Comparison of ENCODE assay signal across 10 mouse cellular contexts in genomic region chr9:103174771-103175519, GRCm38 (mm10). TPM values are rescaled to one million over a fixed set of nuclear protein-coding genes. Genes with fewer than 3 reads are reported as not detected.
A peak's percentile ranks its signal among the peaks of the same experiment; 100 is the strongest.
DNase-seq lines count a peak whose midpoint lies in the region; ATAC-seq and TF ChIP-seq lines count a peak whose summit lies in the region.
"Had no signal": no experiment of that assay in that cellular context is flagged by ENCODE, and none has a peak within 500 bp of the region (broad histone marks: within the 10 kb centered on the region; RNA-seq: fewer than 3 reads in every experiment).

No protein-coding gene starts in this region.

- peak; percentile 60; the same call in 1 of the 2 replicates for ATAC-seq in kidney, embryonic 16.5 days (ENCODE audit: low FRiP score, low TSS enrichment)
- ATAC-seq in activated CD4-positive, CD25-positive, alpha-beta regulatory T cell, adult 4 months, result no peak
- no peak for ATAC-seq in forebrain, embryonic 11.5 days (replicated peaks; ENCODE audit: low FRiP score)

- 67% methylated on average over 6 of the region's 6 CpGs for WGBS in cerebellum, adult 2 months
- WGBS in kidney, embryonic 16.5 days, result 53% methylated on average over 6 of the region's 6 CpGs
- WGBS in forebrain, embryonic 11.5 days, result 64% methylated on average over 6 of the region's 6 CpGs

- TF ChIP-seq POLR2A in cerebellum, adult 2 months (IDR thresholded peaks at IDR 0.05; ENCODE audit: borderline replicate concordance, insufficient read depth, low read length), result no peak
- no peak for TF ChIP-seq POLR2A in testis, adult 2 months (IDR thresholded peaks at IDR 0.05; ENCODE audit: control insufficient read depth, low read depth, low read length)

- no peak overlapping the region for H3K27ac ChIP-seq in cerebellum, adult 2 months (ENCODE audit: insufficient read depth, low read length)
- H3K27ac ChIP-seq in testis, adult 2 months (ENCODE audit: control insufficient read depth, insufficient read depth, low read depth, low read length), result no peak overlapping the region
- H3K27ac ChIP-seq in kidney, embryonic 16.5 days (ENCODE audit: low read length), result no peak overlapping the region
- H3K27ac ChIP-seq in forebrain, embryonic 11.5 days (ENCODE audit: low read depth, low read length), result no peak overlapping the region
- H3K27ac ChIP-seq: heart, embryonic 15.5 days; neural tube, embryonic 12.5 days had no signal

- DNase-seq in cerebellum, adult 2 months, result peak in 1 of 2 experiments; percentile 53
- DNase-seq in cerebellum, adult 11-12 months, result no peak
- no peak for DNase-seq in testis, postnatal 14 days (ENCODE audit: low spot score)
- DNase-seq in mesoderm, embryonic 11.5 days (ENCODE audit: low read depth, low spot score), result peak; percentile 10
- DNase-seq in forebrain, embryonic 11.5 days (ENCODE audit: low spot score), result no peak

- no peak overlapping the region for H3K4me2 ChIP-seq in kidney, embryonic 16.5 days (replicated peaks; ENCODE audit: low read depth, low read length)
- H3K4me2 ChIP-seq in forebrain, embryonic 11.5 days (ENCODE audit: low read depth, low read length, severe bottlenecking), result no peak overlapping the region
- H3K4me2 ChIP-seq: heart, embryonic 15.5 days; neural tube, embryonic 12.5 days had no signal

- H3K9me3 ChIP-seq in kidney, embryonic 16.5 days (ENCODE audit: low read length), result no peaks in the 10 kb centered on the region
- no peaks in the 10 kb centered on the region for H3K9me3 ChIP-seq in forebrain, embryonic 11.5 days (ENCODE audit: control insufficient read depth, low read length)
- H3K9me3 ChIP-seq: heart, embryonic 15.5 days; neural tube, embryonic 12.5 days had no signal

- H3K27me3 ChIP-seq in cerebellum, adult 2 months (ENCODE audit: control insufficient read depth, insufficient read depth, low read length), result no peaks in the 10 kb centered on the region
- H3K27me3 ChIP-seq in testis, adult 2 months (ENCODE audit: control insufficient read depth, insufficient read depth, low read length), result no peaks in the 10 kb centered on the region
- H3K27me3 ChIP-seq in kidney, embryonic 16.5 days (ENCODE audit: insufficient read depth, low read length), result no peaks in the 10 kb centered on the region
- H3K27me3 ChIP-seq in forebrain, embryonic 11.5 days (ENCODE audit: control insufficient read depth, insufficient read depth, low read length), result no peaks in the 10 kb centered on the region
- H3K27me3 ChIP-seq: neural tube, embryonic 12.5 days had no signal

- no peak overlapping the region for H3K9ac ChIP-seq in kidney, embryonic 16.5 days (replicated peaks; ENCODE audit: low read length)
- no peak overlapping the region for H3K9ac ChIP-seq in forebrain, embryonic 11.5 days (ENCODE audit: low read length)
- H3K9ac ChIP-seq: heart, embryonic 15.5 days; neural tube, embryonic 12.5 days had no signal

- TF ChIP-seq CTCF in cerebellum, adult 2 months (IDR thresholded peaks at IDR 0.05; ENCODE audit: borderline replicate concordance, insufficient read depth, low read depth, low read length), result peak; percentile 72
- TF ChIP-seq CTCF in testis, adult 2 months (IDR thresholded peaks at IDR 0.05; ENCODE audit: control insufficient read depth, insufficient read depth, insufficient replicate concordance, low read depth, low read length), result peak; percentile 56; the same call in 1 of the 2 replicates

- no peaks in the 10 kb centered on the region for H3K36me3 ChIP-seq in testis, adult 2 months (ENCODE audit: control insufficient read depth, insufficient read depth, low read length)
- no peaks in the 10 kb centered on the region for H3K36me3 ChIP-seq in kidney, embryonic 16.5 days (ENCODE audit: insufficient read depth, low read length)
- no peaks in the 10 kb centered on the region; the same call in 1 of the 2 replicates for H3K36me3 ChIP-seq in forebrain, embryonic 11.5 days (ENCODE audit: control insufficient read depth, insufficient read depth, low read length)
- H3K36me3 ChIP-seq: heart, embryonic 15.5 days had no signal

- H3K4me3 ChIP-seq in cerebellum, adult 2 months (replicated peaks; ENCODE audit: insufficient read depth, low read depth, low read length), result no peak overlapping the region
- H3K4me3 ChIP-seq in testis, adult 2 months (ENCODE audit: control insufficient read depth, low read depth, low read length), result no peak overlapping the region
- H3K4me3 ChIP-seq in kidney, embryonic 16.5 days (ENCODE audit: low read length), result no peak overlapping the region
- no peak overlapping the region for H3K4me3 ChIP-seq in forebrain, embryonic 11.5 days (ENCODE audit: low read depth, low read length)
- H3K4me3 ChIP-seq: heart, embryonic 15.5 days; neural tube, embryonic 12.5 days had no signal

- H3K4me1 ChIP-seq in cerebellum, adult 2 months (ENCODE audit: control insufficient read depth, insufficient read depth, low read length), result peaks cover 18% of the 10 kb centered on the region
- H3K4me1 ChIP-seq in testis, adult 2 months (ENCODE audit: control insufficient read depth, insufficient read depth, low read length), result no peaks in the 10 kb centered on the region
- no peaks in the 10 kb centered on the region; the same call in 1 of the 2 replicates for H3K4me1 ChIP-seq in kidney, embryonic 16.5 days (ENCODE audit: insufficient read depth, low read length)
- no peaks in the 10 kb centered on the region for H3K4me1 ChIP-seq in forebrain, embryonic 11.5 days (replicated peaks; ENCODE audit: control insufficient read depth, insufficient read depth, low read length)
- H3K4me1 ChIP-seq: heart, embryonic 15.5 days had no signal

RNA-seq across cellular contexts. Expression of gene Srprb, which starts 27.0 kb away (rescaled TPM):
- 48.8 and 51.5 TPM in 2 replicates for polyA plus RNA-seq in cerebellum, adult 2 months (2012; rRNA removed)
- 41.1 and 42.6 TPM in 2 replicates for polyA plus RNA-seq in testis, adult 2 months (2012; rRNA removed)
- 71.6 and 76.4 TPM in 2 replicates for polyA plus RNA-seq in kidney, embryonic 16.5 days (2015; fragmentation: Nextera tagmentation; extraction: Ambion mirVana)
- 10 to 100 TPM; 22.9 to 28.7 TPM for polyA plus RNA-seq in activated CD4-positive, CD25-positive, alpha-beta regulatory T cell, adult 4 months (2017; shearing (Covaris generic))
- polyA plus RNA-seq in forebrain, embryonic 11.5 days (2014; fragmentation: Nextera tagmentation; extraction: Ambion mirVana), result 59.4 and 66.6 TPM in 2 replicates

RNA-seq across cellular contexts. Expression of gene Gm20425, which starts 55.2 kb away (rescaled TPM):
- polyA plus RNA-seq in cerebellum, adult 2 months (2012; rRNA removed), result 0.39 TPM in 1 of 2 replicates, not detected in the other
- polyA plus RNA-seq in testis, adult 2 months (2012; rRNA removed), result 2.8 and 4.7 TPM in 2 replicates
- 0.45 TPM in 1 of 2 replicates, not detected in the other for polyA plus RNA-seq in kidney, embryonic 16.5 days (2015; fragmentation: Nextera tagmentation; extraction: Ambion mirVana)
- polyA plus RNA-seq in activated CD4-positive, CD25-positive, alpha-beta regulatory T cell, adult 4 months (2017; shearing (Covaris generic)), result 1 to 10 TPM; 1.1 to 1.2 TPM
- polyA plus RNA-seq in forebrain, embryonic 11.5 days (2014; fragmentation: Nextera tagmentation; extraction: Ambion mirVana), result 3.0 TPM in 1 of 2 replicates, not detected in the other

RNA-seq across cellular contexts. Expression of gene Trf, which starts 55.3 kb away (rescaled TPM):
- polyA plus RNA-seq in cerebellum, adult 2 months (2012; rRNA removed), result 936 and 1,078 TPM in 2 replicates
- 14.8 and 24.0 TPM in 2 replicates for polyA plus RNA-seq in testis, adult 2 months (2012; rRNA removed)
- polyA plus RNA-seq in kidney, embryonic 16.5 days (2015; fragmentation: Nextera tagmentation; extraction: Ambion mirVana), result 52.0 and 65.5 TPM in 2 replicates
- 1 to 10 TPM; 1.3 to 1.9 TPM for polyA plus RNA-seq in activated CD4-positive, CD25-positive, alpha-beta regulatory T cell, adult 4 months (2017; shearing (Covaris generic))
- 11.6 and 15.6 TPM in 2 replicates for polyA plus RNA-seq in forebrain, embryonic 11.5 days (2014; fragmentation: Nextera tagmentation; extraction: Ambion mirVana)

Comparison
In these comparisons a context has a peak if more than half of its experiments do, and no peak if none do; other contexts are left out.
1. RNA of gene Trf, which starts 55.3 kb away (polyA plus RNA-seq): 936 to 1,078 TPM in cerebellum, adult 2 months; 52.0 to 65.5 TPM in kidney, embryonic 16.5 days, 14.8 to 24.0 TPM in testis, adult 2 months, 11.6 to 15.6 TPM in forebrain, embryonic 11.5 days and 1.3 to 1.9 TPM in activated CD4-positive, CD25-positive, alpha-beta regulatory T cell, adult 4 months; every median in the first group is over 10 times any median in the second.